Mouse (Mus musculus): ENCODE measurements around the gene Ccin.

GRCm38 (mm10) chr4:44012376-44013367, 29.4 kb downstream of the Ccin start:
- TF ChIP-seq CTCF (IDR thresholded peaks at IDR 0.05; ENCODE audit: borderline replicate concordance, extremely low read depth, insufficient read depth, insufficient read length) (no peak), POLR2A (IDR thresholded peaks at IDR 0.05; ENCODE audit: borderline replicate concordance, extremely low read depth, insufficient read depth, insufficient read length, poor library complexity, severe bottlenecking) (peak; percentile 69; the same call in 1 of the 2 replicates)

All from brain, embryonic 14.5 days (tissue).